Mouse (Mus musculus) left cerebral cortex, postnatal 36 days (tissue): ENCODE results near the gene Tuba1c. TPM values are rescaled to one million over a fixed set of nuclear protein-coding genes. Genes with fewer than 3 reads are reported as not detected.

Experiments
- DNase-seq, 2 experiments: peaks; one replicate each; pipeline ENCODE4 v3.0.0; 2021 to 2022; ENCODE audit warnings: low spot score in 2 of 2, mixed read lengths in 1 of 2
- intact Hi-C: fragments of 180-260 bp; cut with DNase I; formaldehyde crosslinking; loops from one replicate; pipeline ENCODE4 v1.15.1; 2025
- microRNA-seq: library from miRNA; unstranded; fragments of <30 nt; microRNA quantifications from one replicate; pipeline ENCODE4 v1.2.0, GENCODE M21; 2022
- total RNA-seq, 2 experiments: library from RNA; stranded (reverse); gene quantifications; 2 replicates each; pipeline ENCODE4 v1.2.3; 2021

Gene Tuba1c
- total RNA-seq, 2 experiments from 2014 or later = 60.3 to 78.5 TPM

DNA sequence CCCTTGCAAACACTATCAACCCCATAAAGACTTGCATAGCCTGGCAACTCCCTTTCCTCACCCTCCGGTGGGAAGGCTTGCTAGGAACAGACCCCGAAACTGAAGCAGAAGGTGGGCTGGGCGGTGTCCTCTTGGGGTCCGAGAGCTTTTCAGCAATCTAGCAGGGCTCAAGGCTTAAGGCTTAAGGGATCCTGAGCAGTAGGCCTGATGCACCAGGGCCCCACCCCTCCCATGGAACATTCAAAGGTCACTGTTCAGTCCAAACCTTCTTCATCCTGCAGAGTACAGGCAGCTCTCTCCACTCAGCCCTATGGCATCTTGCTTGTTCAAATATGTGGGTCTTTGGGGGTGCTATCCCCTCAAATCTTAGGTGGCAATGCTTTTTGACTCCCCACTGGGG is 56.3 kb downstream of the Tuba1c start:
- DNase-seq = no peak
- intact Hi-C loops = loop anchor here (5.0 to 10.0 kb wide), 2 partner anchors 39 to 179 kb away; no protein-coding TSS in a partner anchor

DNA sequence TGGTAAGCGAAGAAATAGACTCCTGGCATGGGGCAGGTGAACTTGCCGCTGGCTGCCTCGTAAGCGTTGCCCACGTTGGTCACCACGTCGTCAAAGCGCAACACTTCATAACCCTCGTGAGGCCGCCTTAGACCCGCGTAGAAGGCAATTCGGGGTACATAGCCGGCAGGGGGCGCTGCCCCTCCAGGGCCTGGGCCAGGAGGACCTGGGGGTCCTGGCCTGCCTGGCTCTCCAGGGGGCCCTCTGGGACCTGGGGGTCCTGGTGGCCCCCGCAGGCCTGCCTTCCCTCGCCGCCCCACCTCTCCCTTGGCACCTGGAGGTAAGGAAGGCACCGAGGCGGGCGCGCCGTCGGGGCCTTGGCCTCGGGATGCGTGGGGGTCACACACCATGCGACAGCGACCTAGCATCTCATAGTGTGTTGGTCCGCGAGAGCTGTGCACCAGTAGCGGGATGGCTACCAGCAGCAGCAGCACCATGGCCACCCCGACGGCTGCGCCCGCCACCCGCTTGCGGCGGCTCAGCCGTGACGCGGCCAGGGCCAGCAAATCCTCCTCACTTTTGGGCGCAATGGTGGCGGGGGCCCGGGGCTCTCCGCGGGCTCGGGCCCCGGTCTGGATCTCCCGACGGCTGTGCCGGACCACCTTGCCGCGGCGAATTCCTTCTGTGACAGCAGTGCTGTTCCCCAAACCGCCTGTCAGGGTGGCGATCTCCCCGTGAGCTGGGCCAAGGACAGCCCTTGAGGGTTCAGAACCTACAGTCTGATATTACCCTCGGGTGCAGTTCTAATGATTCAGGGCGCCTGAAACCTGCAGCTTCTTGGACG is 57.8 kb downstream of the Tuba1c start, which contains the start of gene C1ql4:
C1ql4 (minus strand) TSS at position 565 of the 823 bp plus-strand sequence.
- DNase-seq = no peak
- intact Hi-C loops = loop anchor here (5.0 to 10.0 kb wide), 2 partner anchors 40 to 177 kb away; no protein-coding TSS in a partner anchor

Small RNA genes within 50 kb of the gene (microRNA-seq; reads per million reads assigned to microRNA genes)
- not detected for gene Mir6960

Other genes starting within 250 kb of the Tuba1c start
- not detected for gene Wnt1, start 240.0 kb upstream of the Tuba1c start, total RNA-seq
- 100 to 1,000 TPM; 827 to 848 TPM for gene Ddn, start 220.4 kb upstream of the Tuba1c start, total RNA-seq
- gene Prkag1, start 198.4 kb upstream of the Tuba1c start, total RNA-seq = 10 to 100 TPM; 49.1 to 50.0 TPM
- 10 to 100 TPM; 69.9 to 98.8 TPM for gene Kmt2d, start 158.7 kb upstream of the Tuba1c start, total RNA-seq
- 10 to 100 TPM in 1 of 2 experiments, 1 to 10 TPM in 1; 9.0 to 10.5 TPM for gene Rhebl1, start 135.4 kb upstream of the Tuba1c start, total RNA-seq
- gene Dhh, start 131.4 kb upstream of the Tuba1c start, total RNA-seq = under 1 TPM in 1 of 2 experiments, not detected in 1; 0.35 TPM
- gene Lmbr1l, start 111.7 kb upstream of the Tuba1c start, total RNA-seq = 10 to 100 TPM; 12.6 to 16.6 TPM
- gene Tuba1b, start 95.3 kb upstream of the Tuba1c start, total RNA-seq = 100 to 1,000 TPM; 509 to 602 TPM
- gene Gm49450, start 76.3 kb upstream of the Tuba1c start, total RNA-seq = not detected
- gene Tuba1a, start 76.2 kb upstream of the Tuba1c start, total RNA-seq = 1,000 to 10,000 TPM in 1 of 2 experiments, 100 to 1,000 TPM in 1; 932 to 1,107 TPM
- gene Prph, start 25.3 kb downstream of the Tuba1c start, total RNA-seq = 1 to 10 TPM in 1 of 2 experiments, under 1 TPM in 1; 0.97 to 1.8 TPM
- gene Troap, start 44.7 kb downstream of the Tuba1c start, total RNA-seq = under 1 TPM in 1 of 2 experiments, not detected in 1; 0.32 TPM
- not detected for gene C1ql4, start 57.9 kb downstream of the Tuba1c start, total RNA-seq
- gene Dnajc22, start 63.3 kb downstream of the Tuba1c start, total RNA-seq = under 1 TPM; 0.25 to 0.27 TPM
- gene Spats2, start 96.0 kb downstream of the Tuba1c start, total RNA-seq = 10 to 100 TPM; 35.2 to 37.5 TPM
- 100 to 1,000 TPM; 173 to 180 TPM for gene Kcnh3, start 195.0 kb downstream of the Tuba1c start, total RNA-seq
- 10 to 100 TPM; 80.9 to 91.9 TPM for gene Mcrs1, start 222.1 kb downstream of the Tuba1c start, total RNA-seq